Mouse (Mus musculus): Measurements from ENCODE around the gene Ctsl.
A peak's percentile ranks its signal among the peaks of the same experiment; 100 is the strongest.

The Ctsl gene

GRCm38 (mm10) chr13:64373695-64374094, 3.0 kb upstream of the Ctsl start:
- peak; percentile 67 for DNase-seq (ENCODE audit: low spot score)

- DNase-seq (ENCODE audit: low spot score), result no peak
Measured at GRCm38 (mm10) chr13:64369805-64370172, 901 bp downstream of the Ctsl start.

- no peak for DNase-seq (ENCODE audit: low spot score)
Measured at GRCm38 (mm10) chr13:64368596-64368995, 2.1 kb downstream of the Ctsl start.

- DNase-seq (ENCODE audit: low spot score), result no peak
Measured at GRCm38 (mm10) chr13:64367615-64368014, 3.1 kb downstream of the Ctsl start.

GRCm38 (mm10) chr13:64365326-64365725, 5.4 kb downstream of the Ctsl start:
- no peak for DNase-seq (ENCODE audit: low spot score)

GRCm38 (mm10) chr13:64364258-64364657, 6.4 kb downstream of the Ctsl start:
- DNase-seq (ENCODE audit: low spot score), result no peak

GRCm38 (mm10) chr13:64362139-64362538, 8.6 kb downstream of the Ctsl start:
- no peak for DNase-seq (ENCODE audit: low spot score)

GRCm38 (mm10) chr13:64361020-64361419, 9.7 kb downstream of the Ctsl start:
- DNase-seq (ENCODE audit: low spot score), result no peak

GRCm38 (mm10) chr13:64359702-64360101, 11.0 kb downstream of the Ctsl start:
- no peak for DNase-seq (ENCODE audit: low spot score)

GRCm38 (mm10) chr13:64358476-64358875, 12.2 kb downstream of the Ctsl start:
- DNase-seq (ENCODE audit: low spot score), result no peak

GRCm38 (mm10) chr13:64357389-64357788, 13.3 kb downstream of the Ctsl start:
- DNase-seq (ENCODE audit: low spot score), result no peak

- no peak for DNase-seq (ENCODE audit: low spot score)
Measured at GRCm38 (mm10) chr13:64349474-64349873, 21.2 kb downstream of the Ctsl start.

- peak; percentile 39 for DNase-seq (ENCODE audit: low spot score)
Measured at GRCm38 (mm10) chr13:64344082-64344501, 26.6 kb downstream of the Ctsl start.

GRCm38 (mm10) chr13:64343598-64343997, 27.1 kb downstream of the Ctsl start:
- DNase-seq (ENCODE audit: low spot score), result peak; percentile 28

- DNase-seq (ENCODE audit: low spot score), result no peak
Measured at GRCm38 (mm10) chr13:64335546-64336132, 35.1 kb downstream of the Ctsl start.

GRCm38 (mm10) chr13:64333102-64333501, 37.6 kb downstream of the Ctsl start:
- no peak for DNase-seq (ENCODE audit: low spot score)

- no peak for DNase-seq (ENCODE audit: low spot score)
Measured at GRCm38 (mm10) chr13:64332321-64332720, 38.4 kb downstream of the Ctsl start.

GRCm38 (mm10) chr13:64322561-64323281, 48.0 kb downstream of the Ctsl start:
- no peak for DNase-seq (ENCODE audit: low spot score)

GRCm38 (mm10) chr13:64320334-64320733, 50.4 kb downstream of the Ctsl start:
- DNase-seq (ENCODE audit: low spot score), result no peak

- no peak for DNase-seq (ENCODE audit: low spot score)
Measured at GRCm38 (mm10) chr13:64319782-64320181, 50.9 kb downstream of the Ctsl start.

- DNase-seq (ENCODE audit: low spot score), result no peak
Measured at GRCm38 (mm10) chr13:64318355-64318754, 52.3 kb downstream of the Ctsl start.

GRCm38 (mm10) chr13:64315483-64316050, 55.1 kb downstream of the Ctsl start:
- DNase-seq (ENCODE audit: low spot score), result peak; percentile 39

GRCm38 (mm10) chr13:64314041-64314440, 56.6 kb downstream of the Ctsl start:
- DNase-seq (ENCODE audit: low spot score), result no peak

GRCm38 (mm10) chr13:64312916-64313289, 57.8 kb downstream of the Ctsl start:
- DNase-seq (ENCODE audit: low spot score), result no peak
